In the genomic region with DNA sequence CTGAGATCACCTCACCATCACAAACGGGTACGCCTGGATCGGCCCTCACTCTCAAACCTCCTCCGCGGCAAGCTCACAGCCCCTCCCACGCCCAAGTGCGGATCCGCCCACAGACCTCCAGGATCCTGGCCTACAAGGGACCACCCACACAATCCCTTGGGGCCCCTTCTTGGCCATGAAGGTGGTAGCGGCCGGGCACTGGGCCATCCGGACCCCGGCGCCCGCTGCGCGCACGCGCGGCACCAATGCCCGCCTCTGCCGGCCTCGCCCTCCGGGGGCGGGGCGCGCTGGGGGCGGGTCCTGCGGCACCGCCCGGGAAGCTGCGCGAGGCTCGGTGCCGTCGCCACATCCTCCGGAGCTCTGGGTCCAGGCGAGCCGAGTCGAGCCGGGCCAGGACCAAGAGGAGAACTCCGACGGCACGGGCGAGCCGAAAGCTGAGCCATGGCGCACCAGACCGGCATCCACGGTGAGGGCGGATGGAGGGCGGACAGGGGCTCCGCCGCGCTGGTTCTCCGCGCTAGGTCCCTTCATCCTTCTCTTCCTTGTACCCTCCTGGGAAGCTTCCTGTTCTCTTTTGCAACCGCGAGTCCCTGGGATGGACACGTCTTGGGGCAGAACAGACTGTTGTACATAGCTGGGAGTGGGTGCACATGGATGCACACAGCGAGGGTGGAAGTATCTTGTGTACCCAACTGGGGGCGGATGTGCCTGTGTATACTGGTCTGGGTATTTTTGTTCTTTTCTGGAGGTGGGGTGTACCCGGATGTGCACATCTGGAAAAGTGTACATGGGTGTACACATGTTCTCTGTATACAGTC, we compare ENCODE assay signal across 8 mouse cellular contexts. TPM values are rescaled to one million over a fixed set of nuclear protein-coding genes. Genes with fewer than 3 reads are reported as not detected.
DNase-seq lines count a peak whose midpoint lies in the region; ATAC-seq and TF ChIP-seq lines count a peak whose summit lies in the region.

A gene (plus strand): TSS at position 290 of the 818 bp plus-strand sequence.

- peak; percentile 89 for ATAC-seq in heart, embryonic 12.5 days (ENCODE audit: insufficient number of reproducible peaks, low FRiP score)
- ATAC-seq in kidney, postnatal 0 days (replicated peaks; ENCODE audit: low FRiP score, low read depth) = peak; percentile 90
- peak; percentile 84 for ATAC-seq in liver, embryonic 11.5 days (replicated peaks; ENCODE audit: low FRiP score)
- ATAC-seq in stomach, embryonic 14.5 days (ENCODE audit: insufficient number of reproducible peaks, insufficient read depth, low FRiP score, low read depth) = peak; percentile 88

- H3ac ChIP-seq in C2C12 (ENCODE audit: control insufficient read depth, insufficient read length, low read depth) = peak within 1 kb of the TSS; percentile 89

- peak within 1 kb of the TSS; percentile 73 for H3K27ac ChIP-seq in heart, embryonic 12.5 days (ENCODE audit: poor library complexity, severe bottlenecking)
- H3K27ac ChIP-seq in kidney, postnatal 0 days = peak within 1 kb of the TSS; percentile 62
- peak within 1 kb of the TSS; percentile 62 for H3K27ac ChIP-seq in liver, embryonic 11.5 days (ENCODE audit: low read depth, low read length)
- peak within 1 kb of the TSS; percentile 67 for H3K27ac ChIP-seq in stomach, embryonic 14.5 days (ENCODE audit: low read length)

- peaks cover 59% of the 10 kb centered on the region for H3K4me1 ChIP-seq in erythroblast, embryonic 14.5 days (ENCODE audit: control insufficient read depth)
- H3K4me1 ChIP-seq in heart, embryonic 12.5 days (replicated peaks) = peaks cover 60% of the 10 kb centered on the region
- peaks cover 26% of the 10 kb centered on the region for H3K4me1 ChIP-seq in kidney, postnatal 0 days (replicated peaks; ENCODE audit: insufficient read depth, low read length)
- H3K4me1 ChIP-seq in liver, embryonic 11.5 days (replicated peaks; ENCODE audit: control insufficient read depth, insufficient read depth, low read length) = peaks cover 28% of the 10 kb centered on the region
- peaks cover 24% of the 10 kb centered on the region for H3K4me1 ChIP-seq in stomach, embryonic 14.5 days (ENCODE audit: control insufficient read depth, insufficient read depth, low read length)

- H3K9me3 ChIP-seq in erythroblast, embryonic 14.5 days (ENCODE audit: control insufficient read depth, low read length) = no peaks in the 10 kb centered on the region
- H3K9me3 ChIP-seq in heart, embryonic 12.5 days (replicated peaks) = no peaks in the 10 kb centered on the region
- no peaks in the 10 kb centered on the region for H3K9me3 ChIP-seq in kidney, postnatal 0 days (replicated peaks; ENCODE audit: low read length)
- H3K9me3 ChIP-seq in liver, embryonic 11.5 days (ENCODE audit: control insufficient read depth, low read length) = no peaks in the 10 kb centered on the region
- H3K9me3 ChIP-seq in stomach, embryonic 14.5 days (ENCODE audit: control insufficient read depth, low read depth, low read length) = no peaks in the 10 kb centered on the region

- peak within 1 kb of the TSS; percentile 80 for H3K4me2 ChIP-seq in heart, embryonic 12.5 days
- H3K4me2 ChIP-seq in kidney, postnatal 0 days (ENCODE audit: low read length) = peak within 1 kb of the TSS; percentile 62
- H3K4me2 ChIP-seq in liver, embryonic 11.5 days = peak within 1 kb of the TSS; percentile 92
- H3K4me2 ChIP-seq in stomach, embryonic 14.5 days (replicated peaks; ENCODE audit: low read depth, low read length) = peak within 1 kb of the TSS; percentile 57

- WGBS in heart, embryonic 12.5 days = 1% methylated on average over 61 of the region's 61 CpGs
- WGBS in kidney, postnatal 0 days = 1% methylated on average over 60 of the region's 61 CpGs
- 1% methylated on average over 60 of the region's 61 CpGs for WGBS in liver, embryonic 11.5 days
- WGBS in stomach, embryonic 14.5 days = 1% methylated on average over 57 of the region's 61 CpGs

- no peaks in the 10 kb centered on the region for H3K79me2 ChIP-seq in C2C12 (ENCODE audit: control insufficient read depth, insufficient read depth)

- peak; percentile 85 for TF ChIP-seq POLR2A in brain, embryonic 14.5 days (IDR thresholded peaks at IDR 0.05; ENCODE audit: borderline replicate concordance, extremely low read depth, insufficient read depth, insufficient read length, poor library complexity, severe bottlenecking)

- H3K36me3 ChIP-seq in C2C12 (ENCODE audit: control insufficient read depth, insufficient read depth) = no peaks in the 10 kb centered on the region
- H3K36me3 ChIP-seq in erythroblast, embryonic 14.5 days (ENCODE audit: control insufficient read depth) = no peaks in the 10 kb centered on the region; the same call in 1 of the 2 replicates
- peaks cover 12% of the 10 kb centered on the region for H3K36me3 ChIP-seq in heart, embryonic 12.5 days
- no peaks in the 10 kb centered on the region for H3K36me3 ChIP-seq in kidney, postnatal 0 days (ENCODE audit: insufficient read depth, low read length)
- H3K36me3 ChIP-seq in liver, embryonic 11.5 days (ENCODE audit: control insufficient read depth, insufficient read depth, low read length) = no peaks in the 10 kb centered on the region; the same call in 1 of the 2 replicates
- peaks cover 2% of the 10 kb centered on the region for H3K36me3 ChIP-seq in stomach, embryonic 14.5 days (ENCODE audit: control insufficient read depth, insufficient read depth, low read length)

- no peaks in the 10 kb centered on the region for H3K27me3 ChIP-seq in C2C12 (ENCODE audit: control insufficient read depth, insufficient read depth, insufficient read length)
- H3K27me3 ChIP-seq in erythroblast, embryonic 14.5 days (ENCODE audit: control insufficient read depth) = peaks cover 4% of the 10 kb centered on the region
- no peaks in the 10 kb centered on the region for H3K27me3 ChIP-seq in heart, embryonic 12.5 days (replicated peaks)
- no peaks in the 10 kb centered on the region for H3K27me3 ChIP-seq in kidney, postnatal 0 days (ENCODE audit: insufficient read depth, low read length)
- no peaks in the 10 kb centered on the region for H3K27me3 ChIP-seq in liver, embryonic 11.5 days (replicated peaks; ENCODE audit: control insufficient read depth, insufficient read depth, low read length)
- no peaks in the 10 kb centered on the region for H3K27me3 ChIP-seq in stomach, embryonic 14.5 days (ENCODE audit: control insufficient read depth, insufficient read depth, low read length)

- peak; percentile 96 for DNase-seq in brain, embryonic 14.5 days (ENCODE audit: low read depth)
- DNase-seq in kidney, postnatal 0 days (ENCODE audit: low spot score) = peak; percentile 94
- peak; percentile 91 for DNase-seq in liver, embryonic 11.5 days (ENCODE audit: low spot score)
- peak; percentile 92 for DNase-seq in naive thymus-derived CD4-positive, alpha-beta T cell, adult 2 months (ENCODE audit: low read depth)

- H3K79me3 ChIP-seq in C2C12 (ENCODE audit: low read depth) = no peaks in the 10 kb centered on the region

- no peak for TF ChIP-seq CTCF in C2C12 (IDR thresholded peaks at IDR 0.05; ENCODE audit: control insufficient read depth, insufficient read depth, insufficient read length)
- TF ChIP-seq CTCF in brain, embryonic 14.5 days (IDR thresholded peaks at IDR 0.05; ENCODE audit: borderline replicate concordance, extremely low read depth, insufficient read depth, insufficient read length) = no peak
- no peak for TF ChIP-seq CTCF in kidney, postnatal 0 days (IDR thresholded peaks at IDR 0.05; ENCODE audit: low read depth)

- H3K4me3 ChIP-seq in C2C12 (ENCODE audit: insufficient read depth, poor library complexity, severe bottlenecking) = peak within 1 kb of the TSS; percentile 43
- peak within 1 kb of the TSS; percentile 86 for H3K4me3 ChIP-seq in erythroblast, embryonic 14.5 days (replicated peaks)
- peak within 1 kb of the TSS; percentile 73 for H3K4me3 ChIP-seq in heart, embryonic 12.5 days
- H3K4me3 ChIP-seq in kidney, postnatal 0 days (replicated peaks; ENCODE audit: low read depth, low read length) = peak within 1 kb of the TSS; percentile 57
- peak within 1 kb of the TSS; percentile 73 for H3K4me3 ChIP-seq in liver, embryonic 11.5 days (ENCODE audit: low read depth, low read length)
- H3K4me3 ChIP-seq in stomach, embryonic 14.5 days (ENCODE audit: low read depth, low read length) = peak within 1 kb of the TSS; percentile 71

- peak within 1 kb of the TSS; percentile 79 for H3K9ac ChIP-seq in heart, embryonic 12.5 days
- H3K9ac ChIP-seq in kidney, postnatal 0 days (ENCODE audit: low read depth, low read length) = peak within 1 kb of the TSS; percentile 65
- H3K9ac ChIP-seq in liver, embryonic 11.5 days (ENCODE audit: low read depth, low read length) = peak within 1 kb of the TSS; percentile 78
- H3K9ac ChIP-seq in stomach, embryonic 14.5 days (replicated peaks; ENCODE audit: low read depth, low read length) = peak within 1 kb of the TSS; percentile 65

TF ChIP-seq in C2C12, 6 proteins besides CTCF, POLR2A, EP300 and RAD21:
- TF ChIP-seq FOSL1 (IDR thresholded peaks at IDR 0.05; ENCODE audit: insufficient read depth, low read length, poor library complexity, severe bottlenecking) (no peak), MYOG (IDR thresholded peaks at IDR 0.05; ENCODE audit: control insufficient read depth, extremely low read depth, insufficient read length) (no peak), MYOD1 (IDR thresholded peaks at IDR 0.05; ENCODE audit: control insufficient read depth, insufficient read length, low read depth) (no peak), CEBPB (IDR thresholded peaks at IDR 0.05; ENCODE audit: low read depth) (no peak), MAX (IDR thresholded peaks at IDR 0.05) (no peak), USF1 (IDR thresholded peaks at IDR 0.05; ENCODE audit: low read depth) (no peak)

RNA-seq across cellular contexts. Expression of the gene that starts here (rescaled TPM):
- polyA plus RNA-seq in C2C12 (2012; fragmentation: generic; extraction: Trizol) = 54.7 TPM
- 51.1 and 63.8 TPM in 2 replicates for polyA plus RNA-seq in brain, embryonic 14.5 days (2012; rRNA removed)
- polyA plus RNA-seq in erythroblast, embryonic 14.5 days (2012) = 0.48 and 0.87 TPM in 2 replicates
- 52.9 and 53.9 TPM in 2 replicates for polyA plus RNA-seq in heart, embryonic 12.5 days (2016; fragmentation: Nextera tagmentation; extraction: Ambion mirVana)
- polyA plus RNA-seq in kidney, postnatal 0 days (2015; fragmentation: Nextera tagmentation; extraction: Ambion mirVana) = 44.0 and 51.1 TPM in 2 replicates
- 58.4 and 61.1 TPM in 2 replicates for polyA plus RNA-seq in liver, embryonic 11.5 days (2014; fragmentation: Nextera tagmentation; extraction: Ambion mirVana)
- 67.7 and 69.3 TPM in 2 replicates for polyA plus RNA-seq in stomach, embryonic 14.5 days (2014; fragmentation: Nextera tagmentation; extraction: Ambion mirVana)

Comparison
In these comparisons a context has a peak if more than half of its experiments do, and no peak if none do; other contexts are left out.
1. Peak in every context shown above with its lines: DNase-seq, ATAC-seq, H3K4me3 ChIP-seq and H3K27ac ChIP-seq.
2. RNA of the gene that starts here (polyA plus RNA-seq): 67.7 to 69.3 TPM in stomach, embryonic 14.5 days, 58.4 to 61.1 TPM in liver, embryonic 11.5 days, 54.7 TPM in C2C12 (single experiment), 52.9 to 53.9 TPM in heart, embryonic 12.5 days, 51.1 to 63.8 TPM in brain, embryonic 14.5 days and 44.0 to 51.1 TPM in kidney, postnatal 0 days; 0.48 to 0.87 TPM in erythroblast, embryonic 14.5 days; every median in the first group is over 10 times any median in the second.